Mouse (Mus musculus) layer of hippocampus, postnatal 36 days (tissue): ENCODE measurements around the gene Tle2. TPM values are rescaled to one million over a fixed set of nuclear protein-coding genes. Genes with fewer than 3 reads are reported as not detected.

Experiments
- DNase-seq, 2 experiments: peaks; one replicate each; pipeline ENCODE4 v3.0.0; 2022
- total RNA-seq, 2 experiments: library from RNA; stranded (reverse); gene quantifications; 2 replicates each; pipeline ENCODE4 v1.2.3; 2021

The Tle2 gene
- total RNA-seq, 2 experiments from 2014 or later, result 33.2 to 33.9 TPM

GRCm38 (mm10) chr10:81553807-81554755, 20.3 kb upstream of the Tle2 start:
- no peak for DNase-seq

- DNase-seq, result no peak
Observed at GRCm38 (mm10) chr10:81556282-81556681, 18.1 kb upstream of the Tle2 start.

- no peak for DNase-seq
Observed at GRCm38 (mm10) chr10:81557491-81557890, 16.9 kb upstream of the Tle2 start.

- DNase-seq, result peak; percentile 74 to 75
Observed at GRCm38 (mm10) chr10:81559163-81559626, 15.2 kb upstream of the Tle2 start, which contains the start of gene Aes. TSS of gene Aes (plus strand) at chr10:81559488.

- DNase-seq, result peak; percentile 78 to 79
Observed at GRCm38 (mm10) chr10:81559627-81560539, 14.5 kb upstream of the Tle2 start.

GRCm38 (mm10) chr10:81560719-81561459, 13.5 kb upstream of the Tle2 start:
- no peak for DNase-seq

- DNase-seq, result no peak
Observed at GRCm38 (mm10) chr10:81562411-81562810, 11.9 kb upstream of the Tle2 start.

- no peak for DNase-seq
Observed at GRCm38 (mm10) chr10:81563481-81563880, 10.9 kb upstream of the Tle2 start.

- no peak for DNase-seq
Observed at GRCm38 (mm10) chr10:81564216-81564615, 10.1 kb upstream of the Tle2 start.

- peak in 1 of 2 experiments; percentile 38 for DNase-seq
Observed at GRCm38 (mm10) chr10:81564734-81565133, 9.6 kb upstream of the Tle2 start.

GRCm38 (mm10) chr10:81565257-81566228, 8.8 kb upstream of the Tle2 start:
- DNase-seq, result peak in 1 of 2 experiments; percentile 1

GRCm38 (mm10) chr10:81568381-81569191, 5.8 kb upstream of the Tle2 start:
- DNase-seq, result peak in 1 of 2 experiments; percentile 1

- DNase-seq, result peak in 1 of 2 experiments; percentile 0
Observed at GRCm38 (mm10) chr10:81569507-81570237, 4.7 kb upstream of the Tle2 start.

- DNase-seq, result no peak
Observed at GRCm38 (mm10) chr10:81570238-81570800, 4.0 kb upstream of the Tle2 start.

GRCm38 (mm10) chr10:81570831-81571500, 3.4 kb upstream of the Tle2 start:
- peak; percentile 93 to 94 for DNase-seq

GRCm38 (mm10) chr10:81571501-81571876, 2.9 kb upstream of the Tle2 start:
- peak; percentile 98 for DNase-seq

GRCm38 (mm10) chr10:81572133-81572671, 2.2 kb upstream of the Tle2 start:
- DNase-seq, result no peak

- no peak for DNase-seq
Observed at GRCm38 (mm10) chr10:81572975-81573374, 1.4 kb upstream of the Tle2 start.
